Mouse (Mus musculus) forebrain, embryonic 15.5 days (tissue): ENCODE measurements around the gene Ftsj1. TPM values are rescaled to one million over a fixed set of nuclear protein-coding genes. Genes with fewer than 3 reads are reported as not detected.

Experiments used
- ATAC-seq: fragments of 200-750 bp; cut with Nextera tagmentation; replicated peaks from 2 replicates; pipeline ENCODE4 v1.8.0; 2017; ENCODE audit warnings: mild to moderate bottlenecking, moderate TSS enrichment, moderate library complexity
- H3K27ac ChIP-seq: fragments of 300-500 bp; sonication (generic); replicated peaks from 2 replicates; pipeline ENCODE4 v1.5.1; 2015; ENCODE audit warnings: mild to moderate bottlenecking, inconsistent platforms
- H3K27me3 ChIP-seq: fragments of 300-500 bp; sonication (generic); 2 replicates; pipeline ENCODE4 v1.6.1; 2015; ENCODE audit warnings: inconsistent platforms
- H3K36me3 ChIP-seq: fragments of 300-500 bp; sonication (generic); 2 replicates; pipeline ENCODE4 v1.6.1; 2015; ENCODE audit warnings: mild to moderate bottlenecking, inconsistent platforms
- H3K4me1 ChIP-seq: fragments of 300-500 bp; sonication (generic); 2 replicates; pipeline ENCODE4 v1.6.1; 2015; ENCODE audit warnings: inconsistent platforms
- H3K4me2 ChIP-seq: fragments of 300-500 bp; sonication (generic); replicated peaks from 2 replicates; pipeline ENCODE4 v1.6.1; 2015; ENCODE audit warnings: mild to moderate bottlenecking, inconsistent platforms
- H3K4me3 ChIP-seq: fragments of 300-500 bp; sonication (generic); 2 replicates; pipeline ENCODE4 v1.5.1; 2015; ENCODE audit warnings: mild to moderate bottlenecking, inconsistent platforms
- H3K9ac ChIP-seq: fragments of 300-500 bp; sonication (generic); replicated peaks from 2 replicates; pipeline ENCODE4 v1.6.1; 2015; ENCODE audit warnings: mild to moderate bottlenecking, inconsistent platforms
- H3K9me3 ChIP-seq: fragments of 300-500 bp; sonication (generic); 2 replicates; pipeline ENCODE4 v1.6.1; 2016; ENCODE audit warnings: inconsistent platforms
- WGBS: fragments of 180-500 bp; shearing (Covaris S2); methylation state at CpG from one replicate; pipeline ENCODE4 v1.1.7; 2015; ENCODE audit warnings: mixed read lengths; 5-methylcytosine and 5-hydroxymethylcytosine counted together
- polyA plus RNA-seq: library from polyadenylated mRNA; unstranded; fragments of >200 nt; fragmentation: Nextera tagmentation; extraction: Ambion mirVana; gene quantifications from 2 replicates; pipeline ENCODE4 v1.2.1, GENCODE M21; 2015

The Ftsj1 gene
- polyA plus RNA-seq, 1 experiment from 2014 or later = 51.1 TPM

DNA sequence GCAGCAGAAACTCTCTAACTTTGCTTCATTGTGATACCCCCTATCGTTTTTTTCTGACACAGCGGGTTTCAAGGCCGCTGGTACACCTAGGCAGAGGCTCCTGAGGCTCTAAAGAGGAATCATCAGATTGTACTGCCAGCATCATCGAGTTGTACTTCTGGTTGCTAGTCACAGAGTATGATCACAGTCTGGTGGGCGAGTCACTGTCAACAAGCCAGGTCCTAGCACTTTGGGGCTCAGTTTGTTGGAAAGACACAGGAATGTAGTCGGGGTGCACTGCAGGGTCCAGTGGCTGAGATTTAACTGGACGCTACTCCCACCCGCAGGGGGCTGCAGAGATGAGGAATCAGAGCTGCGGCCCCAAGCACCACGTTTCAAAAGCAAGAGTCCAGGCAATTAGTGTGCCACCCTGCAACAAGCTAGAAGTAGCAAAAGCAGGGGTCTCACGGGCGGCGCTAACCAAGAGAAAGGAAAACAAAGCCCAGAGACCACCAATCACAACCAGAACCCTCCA lies 60.0 kb downstream of the Ftsj1 start:
- Histone ChIP-seq H3K36me3 (no peaks in the 10 kb centered on the region), H3K4me1 (0 out of 2 replicates have a peak, but pooled peaks cover 6% of the 10 kb centered on the region), H3K27me3 (no peaks in the 10 kb centered on the region), H3K4me3 (peak overlapping the region; percentile 56), H3K27ac (peak overlapping the region; percentile 76; the same call in 1 of the 2 replicates), H3K4me2 (peak overlapping the region; percentile 54), H3K9me3 (no peaks in the 10 kb centered on the region), H3K9ac (peak overlapping the region; percentile 57)
- 17% methylated on average over 13 of the region's 13 CpGs for WGBS
- no peak for ATAC-seq

Other genes starting within 250 kb of the Ftsj1 start
- gene Glod5, start 233.9 kb downstream of the Ftsj1 start, polyA plus RNA-seq = 0.29 and 0.36 TPM in 2 replicates
- gene Suv39h1, start 177.6 kb downstream of the Ftsj1 start, polyA plus RNA-seq = 50.2 and 50.9 TPM in 2 replicates
- gene Was, start 161.9 kb downstream of the Ftsj1 start, polyA plus RNA-seq = 0.09 TPM in 1 of 2 replicates, not detected in the other
- gene Wdr13, start 119.5 kb downstream of the Ftsj1 start, polyA plus RNA-seq = 52.0 and 53.0 TPM in 2 replicates
- gene Rbm3, start 106.5 kb downstream of the Ftsj1 start, polyA plus RNA-seq = 381 and 393 TPM in 2 replicates
- 24.9 and 25.3 TPM in 2 replicates for gene Tbc1d25, start 76.2 kb downstream of the Ftsj1 start, polyA plus RNA-seq
- 21.7 and 24.0 TPM in 2 replicates for gene Ebp, start 58.9 kb downstream of the Ftsj1 start, polyA plus RNA-seq
- gene Porcn, start 45.9 kb downstream of the Ftsj1 start, polyA plus RNA-seq = 39.5 and 43.5 TPM in 2 replicates
- gene Slc38a5, start 18.7 kb upstream of the Ftsj1 start, polyA plus RNA-seq = 34.3 and 38.1 TPM in 2 replicates
- gene Ssxb10, start 75.0 kb upstream of the Ftsj1 start, polyA plus RNA-seq = not detected in 2 replicates
- gene Ssxb9, start 114.6 kb upstream of the Ftsj1 start, polyA plus RNA-seq = not detected in 2 replicates
- not detected in 2 replicates for gene Ssxb1, start 160.9 kb upstream of the Ftsj1 start, polyA plus RNA-seq
- not detected in 2 replicates for gene Ssxb2, start 209.3 kb upstream of the Ftsj1 start, polyA plus RNA-seq